Mouse (Mus musculus): ENCODE measurements around the gene Nifk. TPM values are rescaled to one million over a fixed set of nuclear protein-coding genes. Genes with fewer than 3 reads are reported as not detected.

Nifk gene
- total and polyA plus RNA-seq, 2 experiments = 4.8 to 20.8 TPM

DNA sequence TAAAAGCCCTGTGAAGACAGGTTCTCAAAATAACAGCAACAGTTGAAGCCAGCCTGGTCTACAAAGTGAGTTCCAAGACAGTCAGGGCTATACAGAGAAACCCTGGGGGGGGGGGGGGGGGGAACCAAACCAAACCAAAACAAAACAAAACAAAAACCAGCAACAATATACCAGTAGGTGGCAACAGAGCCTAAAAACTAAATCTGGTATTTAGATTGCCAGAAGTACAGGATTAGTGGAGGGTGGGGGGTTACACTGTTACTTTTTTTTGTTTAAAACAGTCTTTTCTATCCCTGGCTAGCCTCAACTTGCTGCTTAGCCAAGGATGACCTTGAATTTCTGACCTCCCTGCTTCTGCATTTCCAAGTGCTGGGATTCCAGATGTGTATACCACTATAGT lies 14.2 kb downstream of the Nifk start:
- no peak for DNase-seq (ENCODE audit: extremely low read depth, low read depth, low spot score)
- H3K4me3 ChIP-seq (ENCODE audit: insufficient read depth, low read depth, low read length) = no peak overlapping the region
- TF ChIP-seq POLR2A (IDR thresholded peaks at IDR 0.05; ENCODE audit: extremely low read depth, insufficient read depth, low read length) = no peak
- TF ChIP-seq CTCF (IDR thresholded peaks at IDR 0.05; ENCODE audit: low read depth, low read length) = no peak
- peaks cover 27% of the 10 kb centered on the region for H3K36me3 ChIP-seq (ENCODE audit: control insufficient read depth, insufficient read depth, low read length)
- peaks cover 8% of the 10 kb centered on the region; the same call in 1 of the 2 replicates for H3K4me1 ChIP-seq (ENCODE audit: control insufficient read depth, insufficient read depth, low read length)
- H3K27me3 ChIP-seq (ENCODE audit: control insufficient read depth, insufficient read depth, low read length) = no peaks in the 10 kb centered on the region
- H3K27ac ChIP-seq (replicated peaks; ENCODE audit: insufficient read depth, low read depth, low read length) = peak overlapping the region; percentile 97
- no peaks in the 10 kb centered on the region for H3K79me2 ChIP-seq (ENCODE audit: control insufficient read depth, insufficient read depth, low read length)
- no peak overlapping the region for H3K9ac ChIP-seq (ENCODE audit: low read depth, low read length)

DNA sequence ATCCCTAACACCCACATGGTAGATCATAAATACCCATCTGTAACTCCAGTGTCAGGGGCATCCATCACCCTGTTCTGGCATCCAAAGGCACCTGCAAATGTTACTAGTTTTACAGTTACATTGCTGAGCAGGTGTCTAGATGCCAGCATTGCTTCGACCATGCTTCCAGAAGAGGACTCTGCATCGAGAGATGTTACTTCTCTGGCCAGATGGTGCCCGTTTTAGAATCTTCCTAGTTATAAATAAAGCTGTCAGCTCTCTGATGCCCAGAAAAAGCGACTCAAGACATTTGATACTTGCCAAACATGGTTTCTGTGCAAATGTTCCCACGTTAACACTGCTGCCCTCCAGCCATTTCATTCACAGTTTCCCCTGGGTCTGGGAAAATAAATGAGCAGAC lies 16.3 kb downstream of the Nifk start:
- no peaks in the 10 kb centered on the region for H3K27me3 ChIP-seq (ENCODE audit: control insufficient read depth, insufficient read depth, low read length)
- TF ChIP-seq POLR2A (IDR thresholded peaks at IDR 0.05; ENCODE audit: extremely low read depth, insufficient read depth, low read length) = no peak
- TF ChIP-seq CTCF (IDR thresholded peaks at IDR 0.05; ENCODE audit: low read depth, low read length) = no peak
- no peak overlapping the region for H3K9ac ChIP-seq (ENCODE audit: low read depth, low read length)
- 88% methylated on average over 5 of the region's 5 CpGs for WGBS
- H3K4me3 ChIP-seq (ENCODE audit: insufficient read depth, low read depth, low read length) = no peak overlapping the region
- H3K27ac ChIP-seq (replicated peaks; ENCODE audit: insufficient read depth, low read depth, low read length) = no peak overlapping the region
- peaks cover 8% of the 10 kb centered on the region; the same call in 1 of the 2 replicates for H3K4me1 ChIP-seq (ENCODE audit: control insufficient read depth, insufficient read depth, low read length)
- no peak for DNase-seq (ENCODE audit: extremely low read depth, low read depth, low spot score)
- H3K79me2 ChIP-seq (ENCODE audit: control insufficient read depth, insufficient read depth, low read length) = no peaks in the 10 kb centered on the region
- peaks cover 7% of the 10 kb centered on the region for H3K36me3 ChIP-seq (ENCODE audit: control insufficient read depth, insufficient read depth, low read length)

DNA sequence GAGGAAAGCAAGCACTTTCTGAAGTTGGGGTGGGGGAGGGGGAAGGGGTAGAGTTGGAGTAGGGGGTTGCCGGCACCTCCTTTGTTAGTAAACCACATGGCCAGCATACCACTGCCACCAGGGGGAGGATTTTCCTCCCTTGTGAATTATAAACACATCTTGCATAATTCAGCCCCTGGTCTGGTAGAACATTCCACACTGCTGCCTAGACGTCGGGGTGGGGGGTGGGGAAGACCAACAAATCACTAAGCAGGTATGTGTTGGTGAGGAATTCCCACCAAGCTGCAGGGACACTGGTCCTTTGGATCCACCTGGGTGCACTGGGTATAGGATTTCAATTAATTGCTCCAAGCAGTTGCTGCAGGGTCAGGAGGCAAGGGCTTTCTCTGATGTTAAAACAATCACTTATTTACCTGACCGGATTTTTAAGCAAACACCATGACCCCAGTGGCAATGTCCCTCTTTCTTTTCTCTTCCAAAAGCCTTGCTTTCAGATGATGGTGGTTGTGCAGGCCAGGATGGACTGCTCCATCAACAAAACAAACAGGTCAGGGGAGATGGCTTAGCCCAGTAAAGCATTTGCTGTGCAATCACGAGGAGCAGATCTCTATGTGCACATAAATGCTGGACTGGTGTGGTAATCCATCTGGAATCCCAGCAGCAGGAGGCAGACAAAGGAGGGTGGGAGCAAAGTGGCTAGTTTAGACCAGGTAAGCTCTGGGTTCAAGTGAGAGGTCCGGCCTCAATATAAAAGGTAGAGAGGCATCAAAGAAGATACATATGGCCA lies 22.2 kb downstream of the Nifk start:
- 33% methylated on average over 6 of the region's 6 CpGs for WGBS

DNA sequence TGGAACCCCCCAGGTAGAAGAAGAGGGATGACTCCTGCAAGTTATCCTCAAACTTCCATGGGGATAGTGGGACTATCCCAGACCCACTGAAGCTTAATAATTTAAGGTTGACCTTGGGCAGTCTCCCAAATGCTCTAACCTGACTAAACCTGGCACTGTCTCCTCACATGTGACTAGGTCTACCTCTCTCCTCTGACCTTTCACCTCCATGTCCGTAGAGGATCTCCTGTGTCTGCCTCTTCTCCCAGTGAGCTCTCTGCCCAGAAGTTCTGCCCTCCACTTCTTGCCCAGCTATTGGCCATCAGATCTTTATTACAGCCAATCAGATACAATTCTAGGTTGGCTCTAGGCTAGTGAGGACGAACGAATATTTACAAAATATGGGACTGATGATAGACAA lies 28.3 kb downstream of the Nifk start:
- H3K36me3 ChIP-seq (ENCODE audit: control insufficient read depth, insufficient read depth, low read length) = no peaks in the 10 kb centered on the region
- H3K27me3 ChIP-seq (ENCODE audit: control insufficient read depth, insufficient read depth, low read length) = no peaks in the 10 kb centered on the region
- no peaks in the 10 kb centered on the region for H3K4me1 ChIP-seq (ENCODE audit: control insufficient read depth, insufficient read depth, low read length)
- no peak overlapping the region for H3K27ac ChIP-seq (replicated peaks; ENCODE audit: insufficient read depth, low read depth, low read length)
- peak; percentile 83 for DNase-seq (ENCODE audit: extremely low read depth, low read depth, low spot score)
- H3K4me3 ChIP-seq (ENCODE audit: insufficient read depth, low read depth, low read length) = no peak overlapping the region
- WGBS = 26% methylated on average over 3 of the region's 3 CpGs
- H3K9ac ChIP-seq (ENCODE audit: low read depth, low read length) = no peak overlapping the region
- TF ChIP-seq POLR2A (IDR thresholded peaks at IDR 0.05; ENCODE audit: extremely low read depth, insufficient read depth, low read length) (no peak), CTCF (IDR thresholded peaks at IDR 0.05; ENCODE audit: low read depth, low read length) (no peak)
- no peaks in the 10 kb centered on the region for H3K79me2 ChIP-seq (ENCODE audit: control insufficient read depth, insufficient read depth, low read length)

More for the DNA sequence above, 22.2 kb downstream of the Nifk start:
- Histone ChIP-seq H3K4me1 (ENCODE audit: control insufficient read depth, insufficient read depth, low read length) (no peaks in the 10 kb centered on the region), H3K4me3 (ENCODE audit: insufficient read depth, low read depth, low read length) (no peak overlapping the region), H3K79me2 (ENCODE audit: control insufficient read depth, insufficient read depth, low read length) (no peaks in the 10 kb centered on the region), H3K9ac (ENCODE audit: low read depth, low read length) (no peak overlapping the region), H3K27me3 (ENCODE audit: control insufficient read depth, insufficient read depth, low read length) (no peaks in the 10 kb centered on the region), H3K27ac (replicated peaks; ENCODE audit: insufficient read depth, low read depth, low read length) (no peak overlapping the region), H3K36me3 (ENCODE audit: control insufficient read depth, insufficient read depth, low read length) (no peaks in the 10 kb centered on the region)
- peak; percentile 31 for DNase-seq (ENCODE audit: extremely low read depth, low read depth, low spot score)
- TF ChIP-seq POLR2A (IDR thresholded peaks at IDR 0.05; ENCODE audit: extremely low read depth, insufficient read depth, low read length) (no peak), CTCF (IDR thresholded peaks at IDR 0.05; ENCODE audit: low read depth, low read length) (0 out of 2 replicates have a peak, but pooled peaks have one; percentile 9)

DNA sequence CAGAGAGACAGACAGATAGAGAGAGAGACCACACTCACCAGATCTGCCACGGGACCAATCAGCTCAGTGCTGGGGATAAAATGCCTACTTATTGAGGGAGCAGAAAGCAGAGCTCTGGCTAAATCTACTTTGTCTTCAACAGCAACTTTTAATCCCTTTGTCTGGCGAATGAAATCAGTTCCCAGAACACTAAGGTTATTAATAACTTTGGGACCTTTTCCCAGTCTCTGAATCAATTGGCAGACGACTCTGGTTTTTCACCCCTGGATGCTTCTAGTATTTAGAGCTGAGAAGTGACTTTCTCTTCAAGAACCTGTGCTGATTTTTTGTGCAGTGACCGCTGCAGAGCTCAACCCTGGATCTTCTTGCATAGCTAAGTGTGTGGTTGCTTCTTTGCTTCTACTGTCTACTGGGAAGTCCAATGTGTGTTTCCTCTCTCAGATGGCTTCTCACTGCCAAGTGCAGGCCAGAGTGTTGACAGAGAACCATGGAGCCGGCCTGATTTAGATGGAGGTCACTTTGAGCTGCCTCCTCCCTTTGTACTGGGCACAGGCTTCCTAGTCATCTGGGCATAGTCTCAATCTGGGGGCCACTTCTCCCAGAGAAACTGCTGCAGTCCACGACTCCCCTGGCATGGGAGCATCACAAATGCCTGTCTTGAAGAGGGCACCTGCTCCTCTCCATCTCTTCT lies 37.6 kb downstream of the Nifk start:
- no peak overlapping the region for H3K9ac ChIP-seq (ENCODE audit: low read depth, low read length)
- no peaks in the 10 kb centered on the region for H3K79me2 ChIP-seq (ENCODE audit: control insufficient read depth, insufficient read depth, low read length)
- H3K4me3 ChIP-seq (ENCODE audit: insufficient read depth, low read depth, low read length) = no peak overlapping the region
- 40% methylated on average over 6 of the region's 6 CpGs for WGBS
- DNase-seq (ENCODE audit: extremely low read depth, low read depth, low spot score) = no peak
- TF ChIP-seq CTCF (IDR thresholded peaks at IDR 0.05; ENCODE audit: low read depth, low read length) = no peak
- TF ChIP-seq POLR2A (IDR thresholded peaks at IDR 0.05; ENCODE audit: extremely low read depth, insufficient read depth, low read length) = no peak
- no peaks in the 10 kb centered on the region; the same call in 1 of the 2 replicates for H3K4me1 ChIP-seq (ENCODE audit: control insufficient read depth, insufficient read depth, low read length)
- no peaks in the 10 kb centered on the region for H3K27me3 ChIP-seq (ENCODE audit: control insufficient read depth, insufficient read depth, low read length)
- no peaks in the 10 kb centered on the region for H3K36me3 ChIP-seq (ENCODE audit: control insufficient read depth, insufficient read depth, low read length)
- no peak overlapping the region for H3K27ac ChIP-seq (replicated peaks; ENCODE audit: insufficient read depth, low read depth, low read length)

Measured in liver, adult 2 months (tissue).